Mouse (Mus musculus): ENCODE measurements around the gene Cgn. TPM values are rescaled to one million over a fixed set of nuclear protein-coding genes. Genes with fewer than 3 reads are reported as not detected.

The Cgn gene
- under 1 TPM; under 0.01 to 0.01 TPM for polyA plus RNA-seq (2012; fragmentation: generic; extraction: Trizol)

DNA sequence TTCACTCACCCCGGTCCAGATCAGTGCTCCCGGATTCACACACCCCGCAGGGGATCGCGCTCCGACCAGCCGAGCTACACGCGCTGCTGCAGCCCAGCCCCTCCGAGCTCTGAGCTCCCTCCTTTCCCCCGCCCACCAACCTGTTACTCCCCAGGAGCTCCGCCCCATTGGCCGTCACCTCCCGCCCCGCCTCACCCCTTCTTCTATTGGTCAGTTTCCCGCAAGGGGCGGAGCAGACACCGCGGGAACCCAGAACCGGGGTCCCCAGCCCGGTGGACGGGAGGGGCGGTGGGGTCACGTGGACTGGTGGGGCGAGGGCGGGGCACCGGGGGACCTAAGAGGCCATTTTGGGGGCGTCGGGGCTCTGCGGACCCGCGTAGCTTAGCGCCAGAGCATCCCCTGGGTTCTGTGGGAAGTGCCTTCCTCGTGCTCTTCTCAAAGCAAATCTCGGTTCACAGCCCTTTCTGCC, at the start of gene Cgn:
Gene Cgn (minus strand): TSS at position 126 of the 469 bp plus-strand sequence.

Other genes with a start within 250 kb of the Cgn start
- gene Snx27, start 203.8 kb downstream of the Cgn start, polyA plus RNA-seq (2012; fragmentation: generic; extraction: Trizol): 10 to 100 TPM in 1 of 2 experiments, 1 to 10 TPM in 1; 3.0 to 11.5 TPM
- not detected for gene Gm10972, start 143.4 kb downstream of the Cgn start, polyA plus RNA-seq (2012; fragmentation: generic; extraction: Trizol)
- 1 to 10 TPM in 1 of 2 experiments, under 1 TPM in 1; 0.85 to 2.2 TPM for gene Tuft1, start 127.6 kb downstream of the Cgn start, polyA plus RNA-seq (2012; fragmentation: generic; extraction: Trizol)
- gene Selenbp2, start 92.9 kb downstream of the Cgn start, polyA plus RNA-seq (2012; fragmentation: generic; extraction: Trizol): 1 to 10 TPM in 1 of 2 experiments, not detected in 1; 2.1 TPM
- gene Pogz, start 51.1 kb upstream of the Cgn start, polyA plus RNA-seq (2012; fragmentation: generic; extraction: Trizol): 10 to 100 TPM in 1 of 2 experiments, 1 to 10 TPM in 1; 1.4 to 10.6 TPM
- 100 to 1,000 TPM; 388 to 563 TPM for gene Psmb4, start 100.5 kb upstream of the Cgn start, polyA plus RNA-seq (2012; fragmentation: generic; extraction: Trizol)
- gene Selenbp1, start 146.6 kb upstream of the Cgn start, polyA plus RNA-seq (2012; fragmentation: generic; extraction: Trizol): 1 to 10 TPM in 1 of 2 experiments, under 1 TPM in 1; 0.09 to 8.3 TPM
- 10 to 100 TPM in 1 of 2 experiments, under 1 TPM in 1; 0.34 to 11.8 TPM for gene Rfx5, start 167.6 kb upstream of the Cgn start, polyA plus RNA-seq (2012; fragmentation: generic; extraction: Trizol)
- 10 to 100 TPM; 16.7 to 52.4 TPM for gene Pi4kb, start 188.2 kb upstream of the Cgn start, polyA plus RNA-seq (2012; fragmentation: generic; extraction: Trizol)
- 10 to 100 TPM in 1 of 2 experiments, 1 to 10 TPM in 1; 9.0 to 16.3 TPM for gene Zfp687, start 229.0 kb upstream of the Cgn start, polyA plus RNA-seq (2012; fragmentation: generic; extraction: Trizol)

Measured in C3H10T1/2 (cell line).